Mouse (Mus musculus) retina, adult 2 months (tissue): Measurements from ENCODE around the gene Kifc1.

Source experiments
- DNase-seq: peaks from one replicate; pipeline ENCODE4 v3.0.0-alpha.2; 2012; ENCODE audit warnings: low read depth, low spot score

Kifc1 gene

DNA sequence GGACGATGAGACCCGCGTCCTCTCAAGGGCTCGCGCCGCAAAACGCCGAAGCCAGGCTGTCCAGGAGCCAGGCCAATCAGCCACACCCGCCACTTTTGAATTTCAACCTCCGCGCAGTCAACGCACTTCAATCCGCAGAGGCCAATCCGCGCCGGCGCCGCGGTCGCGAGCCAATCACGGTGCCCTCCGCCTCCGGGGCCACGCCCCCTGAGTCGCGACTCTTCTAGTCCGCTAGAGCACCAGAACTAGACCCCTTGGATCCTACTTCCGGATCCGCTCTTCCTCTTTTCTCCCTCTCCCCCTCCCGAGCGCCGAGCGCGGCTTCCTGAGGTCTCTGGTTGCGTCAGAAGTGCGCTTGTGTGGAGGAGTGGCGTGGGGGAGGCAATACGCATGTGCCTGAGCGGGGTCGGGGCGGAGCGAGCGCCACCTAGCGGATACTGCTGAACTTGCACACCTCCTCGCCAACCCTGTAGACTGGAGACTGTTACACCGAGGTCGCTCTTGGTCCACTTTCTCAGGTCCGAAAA is at the start of gene Kifc1:
Kifc1 (minus strand) TSS at position 129 of the 527 bp plus-strand sequence.
- DNase-seq, result peak; percentile 99

DNA sequence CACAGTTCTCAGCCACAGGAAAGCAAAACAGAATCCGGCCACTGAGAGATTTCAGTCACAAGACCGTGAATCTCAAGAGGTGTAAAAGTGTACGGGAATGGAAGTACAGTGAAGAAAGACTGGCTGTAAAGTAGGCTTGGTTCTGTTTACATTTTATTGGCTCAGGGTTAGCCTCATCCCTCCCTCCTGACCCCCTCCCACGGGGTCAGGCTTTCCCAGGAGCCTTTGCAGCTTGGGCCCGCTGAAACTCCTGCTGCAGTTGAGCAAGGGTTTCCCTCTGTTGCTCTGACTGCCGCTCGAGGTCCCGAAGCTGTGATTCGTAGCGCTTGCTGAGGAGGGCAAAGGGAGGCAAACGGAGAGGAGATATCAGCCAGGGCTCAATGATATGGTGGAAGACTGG is 48.3 kb upstream of the Kifc1 start:
- DNase-seq, result no peak

DNA sequence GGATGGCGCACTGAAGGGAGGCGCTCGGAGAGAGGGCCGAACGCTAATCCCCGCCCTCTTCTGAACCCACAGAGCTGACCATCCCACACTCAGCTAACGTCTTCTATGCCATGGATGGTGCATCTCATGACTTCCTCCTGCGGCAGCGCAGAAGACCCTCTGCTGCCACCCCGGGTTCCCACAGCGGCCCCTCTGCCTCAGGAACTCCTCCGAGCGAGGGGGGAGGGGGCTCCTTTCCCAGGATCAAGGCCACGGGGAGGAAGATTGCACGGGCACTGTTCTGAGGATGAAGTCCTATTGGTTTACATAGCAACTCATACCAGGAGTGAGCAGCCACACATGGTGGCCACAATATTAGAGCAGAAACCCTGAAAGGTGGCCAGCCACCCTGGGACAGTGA is 46.5 kb upstream of the Kifc1 start:
- DNase-seq, result no peak

DNA sequence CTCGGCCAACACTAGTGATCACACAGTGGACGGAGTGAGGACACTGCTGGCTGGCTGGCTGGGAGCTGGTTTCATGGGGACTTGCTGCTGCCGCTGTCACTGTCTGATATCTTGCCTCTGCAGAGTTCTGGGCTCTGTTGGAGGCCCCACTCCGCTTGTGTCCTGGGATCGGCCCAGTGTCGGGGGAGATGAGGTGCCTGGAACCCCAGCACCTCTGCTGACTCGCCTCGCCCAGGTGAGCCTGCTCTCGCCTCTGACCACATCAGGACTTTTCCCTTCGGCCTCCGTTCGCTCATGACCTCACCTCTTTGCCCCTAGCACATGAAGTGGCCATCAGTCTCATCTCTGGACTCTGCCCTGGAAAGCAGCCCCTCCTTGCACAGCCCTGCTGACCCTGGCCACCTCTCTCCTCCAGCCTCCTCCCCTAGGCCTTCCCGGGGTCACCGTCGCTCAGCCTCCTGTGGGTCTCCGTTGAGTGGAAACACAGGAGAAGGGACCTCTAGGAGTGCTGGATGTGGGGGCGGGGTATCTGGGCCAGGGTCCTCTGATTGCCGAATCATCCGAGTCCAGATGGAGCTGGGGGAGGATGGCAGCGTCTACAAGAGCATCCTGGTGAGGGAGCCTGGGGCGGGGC is 45.1 kb upstream of the Kifc1 start:
- no peak for DNase-seq

DNA sequence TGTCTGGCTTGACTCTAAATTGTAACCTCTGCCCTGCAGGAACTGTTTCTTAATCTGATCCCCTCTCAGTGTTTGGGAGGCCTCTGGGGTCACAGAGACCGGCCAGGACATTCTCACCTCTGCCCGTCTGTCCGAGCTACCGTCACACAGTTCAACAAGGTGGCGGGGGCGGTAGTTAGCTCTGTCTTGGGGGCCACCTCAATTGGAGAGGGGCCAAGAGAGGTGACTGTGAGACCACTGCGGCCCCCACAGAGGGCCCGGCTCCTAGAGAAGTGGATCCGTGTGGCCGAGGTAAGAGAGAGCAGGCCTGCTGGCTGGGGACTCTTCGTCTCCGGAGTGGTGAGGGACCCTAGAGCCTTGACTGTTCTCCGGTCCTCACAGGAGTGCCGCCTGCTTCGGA is 42.5 kb upstream of the Kifc1 start:
- DNase-seq, result no peak

DNA sequence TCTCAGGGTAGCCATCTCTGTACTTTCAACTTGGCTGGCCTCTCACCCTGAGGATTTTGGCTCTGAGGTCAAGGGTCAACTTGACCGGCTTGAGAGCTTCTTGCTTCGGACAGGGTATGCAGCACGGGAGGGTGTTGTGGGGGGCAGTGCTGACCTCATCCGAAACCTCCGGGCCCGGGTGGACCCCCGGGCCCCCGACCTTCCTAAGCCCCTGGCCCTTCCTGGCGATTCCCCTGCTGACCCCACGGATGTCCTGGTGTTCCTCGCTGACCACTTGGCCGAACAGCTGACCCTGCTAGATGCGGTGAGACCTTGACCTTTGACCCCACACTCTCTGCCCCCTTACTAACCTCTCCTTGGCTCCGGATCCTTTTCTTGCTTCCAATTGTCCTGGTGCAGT is 42.0 kb upstream of the Kifc1 start:
- no peak for DNase-seq

DNA sequence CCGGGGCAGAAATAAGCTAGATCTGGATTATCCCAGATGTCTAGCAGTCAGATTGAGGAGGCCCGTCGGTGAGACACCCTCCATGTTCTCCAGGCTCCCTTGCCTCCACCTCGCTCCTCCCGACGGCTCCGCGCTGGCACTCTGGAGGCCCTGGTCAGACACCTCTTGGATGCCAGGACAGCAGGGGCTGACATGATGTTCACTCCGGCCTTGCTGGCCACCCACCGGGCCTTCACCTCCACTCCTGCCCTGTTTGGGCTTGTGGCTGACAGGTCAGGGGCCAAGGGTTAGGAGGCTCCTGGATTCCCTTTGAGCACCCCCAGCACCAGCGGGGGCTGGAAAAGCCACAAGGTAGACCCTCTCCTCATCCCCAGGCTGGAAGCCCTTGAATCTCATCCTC is 41.5 kb upstream of the Kifc1 start:
- no peak for DNase-seq

DNA sequence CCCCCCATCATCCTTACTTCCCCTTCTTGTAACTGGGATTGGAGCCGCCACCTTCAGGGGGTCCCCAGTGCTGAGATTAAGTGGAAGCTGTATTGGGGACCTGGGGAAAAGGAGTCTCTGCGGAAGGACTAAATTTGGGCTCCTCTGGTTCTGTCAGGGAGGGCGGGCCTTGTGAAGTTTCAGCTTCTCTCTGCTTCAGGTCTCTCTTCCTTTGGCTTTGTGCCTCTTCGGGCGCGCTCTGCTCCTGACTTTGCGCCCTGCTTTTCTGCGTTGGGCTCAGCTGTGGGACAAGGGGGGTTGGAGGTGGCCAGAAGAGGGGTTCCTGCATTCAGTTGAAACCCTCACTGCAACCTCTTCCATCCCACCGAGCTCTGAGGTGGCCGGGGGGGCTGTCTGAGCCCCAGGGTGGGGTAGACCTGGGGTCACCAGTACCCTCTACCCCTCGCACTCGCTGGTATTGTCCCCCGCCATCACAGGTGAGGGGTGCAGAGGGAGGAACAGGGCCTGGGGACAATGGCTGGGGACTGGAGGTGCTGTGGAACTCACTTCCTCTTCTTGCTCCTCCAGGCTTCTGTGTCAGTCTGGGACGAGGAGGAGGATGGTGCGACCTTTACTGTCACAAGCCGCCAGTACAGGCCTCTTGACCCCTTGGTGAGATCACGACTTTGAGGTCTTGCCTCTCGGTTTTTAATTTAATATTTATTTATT is 40.9 kb upstream of the Kifc1 start:
- DNase-seq, result no peak

DNA sequence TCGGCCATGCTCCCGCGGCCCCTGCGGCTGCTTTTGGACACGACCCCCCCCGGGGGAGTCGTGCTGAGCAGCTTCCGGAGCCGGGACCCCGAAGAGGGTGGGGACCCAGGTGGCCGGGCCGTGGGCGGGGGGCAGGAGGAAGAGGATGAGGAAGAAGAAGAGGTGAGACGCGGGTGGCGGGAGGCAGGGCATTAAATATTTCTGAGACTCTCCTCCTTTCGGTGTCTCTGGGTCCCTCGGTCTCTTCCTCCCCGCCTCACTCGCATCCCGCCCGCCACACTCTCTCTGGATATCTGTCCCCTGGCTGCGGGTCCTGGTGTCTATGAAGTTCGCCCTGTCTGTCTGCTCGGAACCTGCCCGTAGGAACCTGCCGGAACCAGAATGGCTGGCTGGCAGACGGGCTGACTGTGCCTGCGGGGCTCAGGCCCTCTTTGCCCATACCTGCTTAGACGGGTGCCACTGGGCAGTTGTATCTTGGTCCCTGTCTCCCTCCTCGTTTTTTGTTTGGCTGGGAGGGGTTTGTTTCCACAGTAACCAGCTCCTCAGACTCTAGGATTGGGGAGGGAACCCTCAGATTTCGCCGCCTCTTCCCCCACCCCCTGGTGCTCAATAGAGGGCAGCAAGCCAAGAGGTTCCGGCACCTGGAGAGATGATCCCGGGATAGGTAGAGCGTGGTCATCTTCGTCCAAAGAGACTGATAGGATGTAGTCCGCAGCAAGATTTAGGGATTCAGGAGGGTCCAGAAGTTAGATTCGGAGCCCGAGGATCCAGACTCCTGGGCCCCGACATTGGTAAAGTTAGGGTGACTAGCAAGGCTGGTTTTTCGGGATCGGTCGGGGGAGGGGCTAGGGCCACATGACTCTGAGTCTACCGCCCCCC is 40.1 kb upstream of the Kifc1 start:
- DNase-seq, result no peak

DNA sequence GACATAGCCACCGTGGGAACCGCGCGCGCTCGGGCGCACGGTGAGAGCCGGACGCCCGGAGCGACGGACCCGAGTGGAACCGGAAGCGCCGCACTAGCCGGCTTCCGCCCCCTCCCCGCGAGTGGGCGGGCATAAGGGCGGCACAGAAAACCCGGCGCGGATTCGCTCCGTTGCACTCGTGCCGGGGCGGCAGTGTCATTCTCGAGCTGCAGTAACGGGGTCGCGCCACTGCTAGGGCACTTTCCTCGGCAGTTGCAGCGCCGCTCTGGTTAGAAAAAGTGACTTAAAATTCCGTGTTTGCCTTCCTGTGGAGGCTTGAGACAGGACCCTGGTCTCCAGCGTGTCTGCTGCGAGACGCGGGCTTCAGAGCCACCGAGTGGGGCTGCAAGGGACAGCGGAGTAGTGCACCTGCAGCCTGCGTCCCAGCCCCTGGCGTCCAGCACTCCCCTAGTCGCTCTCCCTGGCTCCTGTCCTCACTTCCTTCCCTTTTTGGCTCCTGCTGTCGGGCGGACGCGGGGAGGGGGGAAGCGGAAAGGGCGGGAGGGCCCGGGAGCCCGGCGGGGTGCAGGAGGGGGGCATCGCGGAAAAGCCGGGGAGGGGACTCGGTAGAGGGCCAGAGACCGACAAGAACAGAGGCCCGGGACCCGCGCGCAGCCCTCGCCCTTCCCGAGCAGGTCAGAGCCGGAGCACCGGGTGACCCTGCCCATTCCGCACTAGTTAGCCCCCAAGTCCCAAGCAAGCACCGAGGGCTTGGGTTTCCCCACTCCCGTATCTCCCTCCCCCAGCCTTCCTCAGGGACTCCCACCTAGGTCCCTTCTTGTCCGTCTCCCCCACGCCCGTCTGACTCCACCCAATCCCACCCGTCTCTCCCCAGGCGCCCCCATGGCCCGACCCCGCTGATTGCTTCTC is 39.2 kb upstream of the Kifc1 start, which contains the start of gene Rgl2:
Rgl2 (plus strand) TSS at position 173 of the 909 bp plus-strand sequence.
- DNase-seq, result peak; percentile 86

DNA sequence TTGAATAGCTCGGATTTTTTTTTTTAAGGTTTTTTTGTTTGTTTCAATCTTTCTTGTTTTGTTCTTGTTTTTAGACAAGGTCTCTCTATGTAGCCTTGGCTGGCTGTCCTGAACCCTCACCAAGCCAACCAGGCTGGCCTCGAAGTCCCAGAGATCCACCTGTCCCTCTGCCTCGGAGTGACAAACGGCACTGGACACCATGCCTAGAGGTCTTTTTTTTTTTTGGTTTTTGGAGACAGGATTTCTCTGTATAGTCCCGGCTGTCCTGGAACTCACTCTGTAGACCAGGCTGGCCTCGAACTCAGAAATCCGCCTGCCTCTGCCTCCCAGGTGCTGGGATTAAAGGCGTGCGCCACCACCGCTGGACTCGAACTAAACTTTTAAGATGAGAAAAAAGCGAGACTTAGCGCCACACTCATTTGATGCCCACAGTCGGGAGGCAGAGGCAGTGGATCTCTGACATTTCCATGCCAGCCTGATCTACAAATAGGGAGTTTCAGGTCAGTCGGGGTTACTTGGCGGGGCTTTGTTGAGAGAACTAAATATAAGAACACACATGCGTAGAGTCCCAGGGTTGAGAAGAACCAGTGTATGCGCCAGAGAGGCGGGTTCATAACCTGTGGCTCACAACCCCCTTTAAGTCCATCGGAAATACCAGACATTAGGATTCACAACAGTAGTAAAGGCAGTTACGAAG is 37.9 kb upstream of the Kifc1 start:
- DNase-seq, result no peak

DNA sequence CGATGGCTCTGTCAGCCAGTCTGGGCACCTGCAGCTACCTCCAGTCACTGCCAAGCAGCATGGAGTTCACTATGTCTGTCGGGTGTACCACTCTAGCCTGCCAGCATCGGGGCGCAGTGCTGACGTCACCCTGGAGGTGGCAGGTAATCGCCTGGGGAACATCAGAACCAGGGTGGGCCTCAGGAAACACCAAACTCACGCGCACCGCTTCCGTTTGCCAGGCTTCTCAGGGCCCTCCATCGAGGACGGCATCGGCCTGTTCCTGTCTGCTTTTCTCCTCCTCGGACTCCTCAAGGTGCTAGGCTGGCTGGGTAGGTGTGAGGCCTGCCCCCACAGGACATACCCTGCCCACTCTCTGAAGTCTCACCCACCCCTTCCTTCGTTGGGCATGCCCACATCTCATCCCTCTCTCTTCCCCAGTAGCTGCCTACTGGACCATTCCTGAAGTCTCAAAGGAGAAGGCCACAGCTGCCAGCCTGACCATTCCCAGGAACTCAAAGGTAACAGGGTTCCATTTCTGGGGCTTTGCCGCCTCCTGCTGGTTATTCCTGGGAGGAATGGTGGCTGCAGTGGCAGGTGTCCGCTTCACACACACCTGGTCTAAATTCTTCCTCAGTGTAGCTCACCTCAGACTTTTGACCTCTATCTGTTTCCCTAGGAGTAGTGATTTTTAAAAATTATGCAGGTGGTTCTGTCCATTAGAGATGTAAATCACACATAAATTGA is 35.9 kb upstream of the Kifc1 start:
- no peak for DNase-seq

DNA sequence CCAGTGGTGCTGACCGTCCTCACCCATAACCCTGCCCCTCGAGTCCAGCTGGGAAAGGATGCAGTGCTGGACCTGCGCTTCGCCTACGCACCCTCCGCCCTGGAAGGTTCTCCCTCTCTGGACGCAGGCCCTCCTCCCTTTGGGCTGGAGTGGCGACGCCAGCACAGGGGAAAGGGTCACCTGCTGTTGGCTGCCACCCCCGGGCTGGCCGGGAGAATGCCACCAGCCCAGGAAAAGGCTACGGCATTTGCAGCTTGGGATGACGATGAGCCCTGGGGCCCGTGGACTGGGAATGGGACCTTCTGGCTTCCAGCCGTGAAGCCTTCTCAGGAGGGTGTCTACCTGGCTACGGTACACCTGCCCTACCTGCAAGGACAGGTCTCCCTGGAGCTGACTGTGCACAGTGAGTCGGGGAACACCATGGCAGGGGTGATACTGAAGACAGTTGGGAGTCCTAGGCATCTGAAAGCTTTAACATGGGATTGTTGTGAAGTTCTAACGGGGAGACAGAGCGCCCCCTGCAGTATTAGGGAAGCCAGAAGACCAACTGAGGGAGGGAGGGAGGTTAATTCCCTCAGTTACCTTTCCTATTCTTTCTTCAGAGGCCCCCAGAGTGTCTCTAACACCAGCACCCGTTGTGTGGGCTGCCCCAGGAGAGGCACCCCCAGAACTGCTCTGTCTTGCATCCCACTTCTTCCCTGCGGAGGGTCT is 35.1 kb upstream of the Kifc1 start:
- DNase-seq, result no peak

DNA sequence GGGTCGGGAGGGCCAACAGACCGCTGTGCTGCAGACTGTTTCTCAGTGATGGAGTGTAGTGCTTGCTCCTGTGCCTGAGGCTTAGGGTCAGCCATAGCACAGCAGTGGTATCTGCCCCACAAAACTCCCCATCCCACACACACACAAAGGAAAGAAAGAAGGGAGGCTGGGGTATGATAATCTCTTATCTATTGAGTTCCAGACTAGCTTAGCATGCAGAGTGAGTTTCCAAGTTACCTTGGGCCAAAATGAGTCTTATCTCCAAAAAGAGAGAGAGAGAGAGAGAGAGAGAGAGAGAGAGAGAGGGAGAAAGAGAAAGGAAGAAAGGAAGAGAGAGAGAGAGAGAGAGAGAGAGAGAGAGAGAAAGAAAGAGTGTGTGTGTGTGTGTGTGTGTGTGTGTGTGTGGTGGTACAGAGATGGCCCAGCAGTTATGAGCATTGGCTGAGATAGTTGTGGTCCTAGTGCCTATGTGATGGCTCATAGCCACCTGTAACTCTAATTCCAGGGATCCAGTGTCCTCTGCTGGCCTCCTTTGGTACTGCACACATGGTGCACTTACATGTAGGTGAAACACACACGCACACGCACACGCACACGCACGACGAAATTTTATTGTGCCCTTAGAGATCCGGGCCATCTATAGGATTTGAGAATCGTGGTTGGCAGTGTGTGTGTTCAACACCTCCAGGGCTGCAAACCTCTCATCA is 34.3 kb upstream of the Kifc1 start:
- no peak for DNase-seq

DNA sequence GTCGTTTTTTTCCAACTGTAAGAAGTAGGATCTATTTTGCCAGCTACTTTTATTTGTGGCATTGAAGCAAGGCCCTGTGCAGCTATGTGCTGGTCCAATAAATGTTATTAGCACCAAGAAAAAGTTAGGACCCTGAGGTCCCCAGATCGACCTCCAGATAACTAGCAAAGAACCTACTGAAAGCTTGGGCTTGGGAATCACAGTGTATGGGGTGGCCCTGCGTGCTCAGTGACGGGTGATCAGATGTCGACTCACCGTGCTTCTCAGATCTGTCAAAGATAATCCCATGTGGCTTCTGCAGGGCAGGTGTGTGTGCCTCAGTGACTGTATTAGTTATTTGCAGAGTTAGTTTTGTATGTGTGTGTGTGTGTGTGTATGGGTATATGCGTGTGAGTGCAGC is 30.9 kb upstream of the Kifc1 start:
- no peak for DNase-seq

DNA sequence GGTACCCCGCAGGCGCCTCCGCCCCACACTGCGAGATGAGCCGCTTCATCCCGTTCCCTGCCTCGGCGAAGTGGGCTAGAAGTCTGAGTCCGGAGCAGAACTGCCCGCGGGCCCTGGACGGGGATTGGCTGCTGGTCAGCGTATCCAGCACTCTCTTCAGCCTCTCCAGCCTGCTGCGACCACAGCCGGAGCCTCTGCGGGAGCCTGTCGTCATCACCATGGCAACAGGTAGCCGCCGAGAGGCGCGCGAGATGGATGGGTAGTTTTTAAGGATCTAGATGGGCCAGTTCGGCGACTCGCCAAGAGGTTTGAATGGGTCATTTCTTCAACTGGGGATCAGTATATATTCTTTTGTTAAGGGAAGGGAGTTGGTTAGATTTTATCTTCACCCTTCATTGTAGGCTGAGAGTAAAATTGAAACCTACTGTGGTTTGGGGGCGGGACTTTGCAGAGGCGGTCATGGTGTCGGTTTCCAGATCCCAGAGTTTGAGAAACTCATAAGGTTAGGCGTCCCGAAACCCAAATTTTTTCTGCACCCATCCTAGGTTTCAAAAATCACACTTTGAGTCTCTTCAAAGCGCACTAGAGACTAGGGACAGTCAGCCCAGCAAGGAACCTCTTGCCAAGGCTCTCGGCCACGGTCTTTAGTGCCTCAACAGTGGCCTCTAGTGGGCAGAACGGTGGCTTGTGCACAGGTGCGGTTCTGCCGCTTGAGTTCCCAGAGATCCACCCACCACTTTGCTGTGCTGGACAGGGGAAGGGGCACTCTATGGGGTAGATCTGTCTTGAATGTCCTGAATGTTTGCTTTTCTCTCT is 30.0 kb upstream of the Kifc1 start:
- no peak for DNase-seq

DNA sequence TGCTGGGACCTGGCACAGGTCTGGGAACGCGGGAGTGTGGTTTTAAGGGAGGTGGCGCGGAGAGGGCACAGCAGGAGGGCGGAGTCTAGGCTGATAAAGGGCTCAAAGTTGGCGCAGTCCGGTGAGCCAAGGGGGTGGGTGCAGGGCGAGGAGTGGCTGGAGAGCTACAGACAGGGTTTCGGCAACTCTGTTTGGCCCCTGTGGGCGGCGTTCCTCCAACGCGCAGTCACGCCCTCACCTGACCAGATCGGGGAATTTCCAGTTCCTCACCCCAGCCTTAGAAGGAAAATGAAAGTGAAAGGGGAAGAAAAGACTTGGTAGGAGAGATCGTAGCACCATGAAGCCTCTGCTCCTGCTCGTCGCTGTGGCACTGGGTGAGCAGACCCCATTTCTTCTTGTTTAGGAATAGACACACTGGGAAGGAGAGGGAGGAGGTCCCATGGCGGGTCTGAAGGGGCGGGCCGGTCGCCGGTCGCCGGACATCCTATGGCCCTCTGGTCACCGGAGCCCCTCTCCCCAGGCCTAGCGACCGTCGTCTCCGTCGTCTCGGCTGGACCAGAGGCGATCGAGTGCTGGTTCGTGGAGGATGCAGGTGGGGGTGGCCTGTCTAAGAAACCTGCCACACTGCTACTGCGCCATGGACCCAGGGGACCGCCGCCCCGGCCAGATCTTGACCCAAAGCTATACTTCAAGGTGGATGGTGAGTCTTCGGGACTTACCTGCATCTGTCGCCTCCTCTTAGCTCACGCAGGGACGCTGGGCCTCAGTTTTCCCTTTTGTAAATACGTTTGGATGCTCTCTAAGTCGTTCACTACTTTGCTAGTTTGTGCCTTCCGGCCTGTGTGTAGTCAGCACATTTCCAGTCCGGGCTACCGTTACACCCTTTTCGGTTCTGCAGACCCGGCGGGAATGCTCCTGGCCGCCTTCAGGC is 29.2 kb upstream of the Kifc1 start:
- no peak for DNase-seq
